Mouse (Mus musculus) embryo, embryonic 11 days (tissue): ENCODE data around the gene Smtnl2.
A peak's percentile ranks its signal among the peaks of the same experiment; 100 is the strongest.

Source experiments
- DNase-seq: peaks from one replicate; pipeline ENCODE4 v3.0.0-alpha.2; 2015

The Smtnl2 gene

GRCm38 (mm10) chr11:72397811-72398525, 13.5 kb downstream of the Smtnl2 start:
- DNase-seq: no peak

- DNase-seq: no peak
These were observed 14.4 kb downstream of the Smtnl2 start for GRCm38 (mm10) chr11:72397072-72397471.

GRCm38 (mm10) chr11:72396621-72397020, 14.9 kb downstream of the Smtnl2 start:
- DNase-seq: no peak

GRCm38 (mm10) chr11:72395652-72396051, 15.9 kb downstream of the Smtnl2 start:
- DNase-seq: no peak

GRCm38 (mm10) chr11:72394694-72395093, 16.8 kb downstream of the Smtnl2 start:
- no peak for DNase-seq

GRCm38 (mm10) chr11:72393669-72394068, 17.8 kb downstream of the Smtnl2 start:
- DNase-seq: no peak

GRCm38 (mm10) chr11:72393243-72393642, 18.3 kb downstream of the Smtnl2 start:
- DNase-seq: no peak

GRCm38 (mm10) chr11:72391181-72391580, 20.3 kb downstream of the Smtnl2 start:
- no peak for DNase-seq

GRCm38 (mm10) chr11:72389407-72390142, 21.9 kb downstream of the Smtnl2 start:
- no peak for DNase-seq

GRCm38 (mm10) chr11:72388113-72388529, 23.4 kb downstream of the Smtnl2 start:
- no peak for DNase-seq

- peak; percentile 30 for DNase-seq
These were observed 32.2 kb downstream of the Smtnl2 start for GRCm38 (mm10) chr11:72379351-72379750.

- no peak for DNase-seq
These were observed 33.3 kb downstream of the Smtnl2 start for GRCm38 (mm10) chr11:72378222-72378621.

- no peak for DNase-seq
These were observed 35.0 kb downstream of the Smtnl2 start for GRCm38 (mm10) chr11:72376562-72376961.

- DNase-seq: no peak
These were observed 41.4 kb downstream of the Smtnl2 start for GRCm38 (mm10) chr11:72369904-72370672.

GRCm38 (mm10) chr11:72367934-72368674, 43.4 kb downstream of the Smtnl2 start:
- no peak for DNase-seq

- DNase-seq: no peak
These were observed 45.4 kb downstream of the Smtnl2 start for GRCm38 (mm10) chr11:72366126-72366525.

GRCm38 (mm10) chr11:72364526-72364925, 47.0 kb downstream of the Smtnl2 start:
- no peak for DNase-seq

GRCm38 (mm10) chr11:72363523-72364240, 47.8 kb downstream of the Smtnl2 start:
- DNase-seq: no peak

GRCm38 (mm10) chr11:72362347-72362741, 49.2 kb downstream of the Smtnl2 start, which contains the start of gene Tekt1:
Gene Tekt1 (minus strand): TSS chr11:72362442.
- DNase-seq: no peak

- peak; percentile 97 for DNase-seq
These were observed 49.8 kb downstream of the Smtnl2 start for GRCm38 (mm10) chr11:72361385-72362346.
